Mouse (Mus musculus) lung, postnatal 0 days (tissue): ENCODE data around the gene Ccdc183. TPM values are rescaled to one million over a fixed set of nuclear protein-coding genes. Genes with fewer than 3 reads are reported as not detected.
A peak's percentile ranks its signal among the peaks of the same experiment; 100 is the strongest.

Experiments used
- ATAC-seq: fragments of 200-750 bp; cut with Nextera tagmentation; 2 replicates; pipeline ENCODE4 v1.8.0; 2017; ENCODE audit warnings: moderate library complexity
- DNase-seq: peaks from one replicate; pipeline ENCODE4 v3.0.0-alpha.2; 2016; ENCODE audit warnings: low spot score
- H3K27ac ChIP-seq: fragments of 300-500 bp; sonication (generic); 2 replicates; pipeline ENCODE4 v1.5.1; 2014; ENCODE audit warnings: antibody characterized with exemption, mild to moderate bottlenecking, low read length, mixed read lengths
- H3K27me3 ChIP-seq: fragments of 300-500 bp; sonication (generic); replicated peaks from 2 replicates; pipeline ENCODE4 v1.6.1; 2014; ENCODE audit warnings: low read length, mixed read lengths; ENCODE audit not compliant: insufficient read depth
- H3K36me3 ChIP-seq: fragments of 300-500 bp; sonication (generic); 2 replicates; pipeline ENCODE4 v1.6.1; 2014; ENCODE audit warnings: low read length, mixed read lengths; ENCODE audit not compliant: insufficient read depth
- H3K4me1 ChIP-seq: fragments of 300-500 bp; sonication (generic); 2 replicates; pipeline ENCODE4 v1.6.1; 2014; ENCODE audit warnings: antibody characterized with exemption, low read depth, low read length, mixed read lengths; ENCODE audit not compliant: insufficient read depth
- H3K4me2 ChIP-seq: fragments of 300-500 bp; sonication (generic); replicated peaks from 2 replicates; pipeline ENCODE4 v1.6.1; 2014; ENCODE audit warnings: low read depth, mild to moderate bottlenecking, low read length, moderate library complexity, mixed read lengths
- H3K4me3 ChIP-seq: fragments of 300-500 bp; sonication (generic); 2 replicates; pipeline ENCODE4 v1.5.1; 2014; ENCODE audit warnings: low read depth, low read length
- H3K9ac ChIP-seq: fragments of 300-500 bp; sonication (generic); replicated peaks from 2 replicates; pipeline ENCODE4 v1.6.1; 2014; ENCODE audit warnings: low read depth, mild to moderate bottlenecking
- H3K9me3 ChIP-seq: fragments of 300-500 bp; sonication (generic); 2 replicates; pipeline ENCODE4 v1.6.1; 2016; ENCODE audit warnings: low read length, mixed read lengths
- CTCF ChIP-seq: IDR thresholded peaks from 2 replicates; pipeline ENCODE4 v1.5.1; 2016; ENCODE audit warnings: antibody characterized with exemption, mild to moderate bottlenecking
- EP300 ChIP-seq: IDR thresholded peaks from 2 replicates; pipeline ENCODE4 v1.6.1; 2016; ENCODE audit warnings: antibody characterized with exemption, mild to moderate bottlenecking, control low read depth
- WGBS: fragments of 180-500 bp; shearing (Covaris S2); extraction: QIAGEN DNeasy Blood & Tissue Kit; methylation state at CpG from one replicate; pipeline ENCODE4 v1.1.7; 2014; 5-methylcytosine and 5-hydroxymethylcytosine counted together
- polyA plus RNA-seq: library from polyadenylated mRNA; unstranded; fragments of >200 nt; fragmentation: Nextera tagmentation; extraction: Ambion mirVana; gene quantifications from 2 replicates; pipeline ENCODE4 v1.2.1, GENCODE M21; 2015

Gene Ccdc183
- polyA plus RNA-seq, 1 experiment from 2014 or later, result 0.38 TPM

DNA sequence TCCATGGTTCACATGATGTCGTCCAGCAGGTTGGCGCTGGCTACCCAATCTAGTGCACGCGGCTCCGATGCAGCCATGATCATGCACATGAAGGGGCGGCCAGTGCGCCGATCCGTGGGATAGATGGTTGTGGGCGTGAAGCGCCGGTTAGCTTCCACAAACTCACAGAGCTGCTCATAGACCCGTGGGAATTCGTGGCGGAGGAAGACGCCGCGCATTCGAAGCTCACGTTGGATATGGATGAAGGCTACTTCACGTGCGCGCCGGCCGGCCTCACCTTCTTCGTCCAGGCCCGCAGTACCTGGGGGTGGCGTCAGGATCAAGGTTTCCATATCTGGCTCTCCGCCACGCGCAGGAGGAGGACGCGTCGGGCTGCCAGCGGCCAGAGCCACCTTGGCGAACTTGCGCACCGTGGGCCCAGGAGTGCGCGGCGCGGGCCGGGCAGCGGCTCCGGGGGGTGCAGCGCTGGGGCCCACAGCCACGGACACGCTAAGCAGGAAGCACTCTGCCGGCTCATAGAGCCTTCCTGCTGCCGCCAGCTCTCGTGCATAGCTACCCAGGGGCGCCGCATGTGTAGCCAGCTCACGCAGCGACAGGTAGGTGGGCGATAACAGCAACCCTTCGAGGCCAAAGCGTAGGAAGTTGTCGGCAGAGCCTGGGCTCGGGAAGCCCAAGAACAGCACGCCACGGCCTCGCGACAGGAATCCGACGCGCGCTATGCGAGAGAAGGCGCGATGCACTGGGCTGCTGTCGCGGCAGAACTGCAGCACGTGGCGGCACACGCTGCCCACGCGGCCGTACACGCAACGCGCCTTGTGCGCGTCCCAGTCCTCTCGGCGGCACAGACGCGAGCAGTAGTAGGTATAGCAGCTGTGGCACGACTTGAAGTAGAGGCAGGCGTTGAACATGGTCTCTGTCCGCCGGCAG lies 40.2 kb downstream of the Ccdc183 start:
- DNase-seq, result no peak
- peaks cover 53% of the 10 kb centered on the region for H3K27me3 ChIP-seq
- H3K9ac ChIP-seq, result no peak overlapping the region
- 14% methylated on average over 92 of the region's 92 CpGs for WGBS
- no peaks in the 10 kb centered on the region for H3K36me3 ChIP-seq
- TF ChIP-seq EP300, result no peak
- TF ChIP-seq CTCF, result no peak
- no peak for ATAC-seq
- peak overlapping the region; percentile 34 for H3K4me2 ChIP-seq
- no peaks in the 10 kb centered on the region for H3K9me3 ChIP-seq
- H3K4me3 ChIP-seq, result peak overlapping the region; percentile 10; the same call in 1 of the 2 replicates
- H3K4me1 ChIP-seq, result peaks cover 28% of the 10 kb centered on the region
- H3K27ac ChIP-seq, result no peak overlapping the region

DNA sequence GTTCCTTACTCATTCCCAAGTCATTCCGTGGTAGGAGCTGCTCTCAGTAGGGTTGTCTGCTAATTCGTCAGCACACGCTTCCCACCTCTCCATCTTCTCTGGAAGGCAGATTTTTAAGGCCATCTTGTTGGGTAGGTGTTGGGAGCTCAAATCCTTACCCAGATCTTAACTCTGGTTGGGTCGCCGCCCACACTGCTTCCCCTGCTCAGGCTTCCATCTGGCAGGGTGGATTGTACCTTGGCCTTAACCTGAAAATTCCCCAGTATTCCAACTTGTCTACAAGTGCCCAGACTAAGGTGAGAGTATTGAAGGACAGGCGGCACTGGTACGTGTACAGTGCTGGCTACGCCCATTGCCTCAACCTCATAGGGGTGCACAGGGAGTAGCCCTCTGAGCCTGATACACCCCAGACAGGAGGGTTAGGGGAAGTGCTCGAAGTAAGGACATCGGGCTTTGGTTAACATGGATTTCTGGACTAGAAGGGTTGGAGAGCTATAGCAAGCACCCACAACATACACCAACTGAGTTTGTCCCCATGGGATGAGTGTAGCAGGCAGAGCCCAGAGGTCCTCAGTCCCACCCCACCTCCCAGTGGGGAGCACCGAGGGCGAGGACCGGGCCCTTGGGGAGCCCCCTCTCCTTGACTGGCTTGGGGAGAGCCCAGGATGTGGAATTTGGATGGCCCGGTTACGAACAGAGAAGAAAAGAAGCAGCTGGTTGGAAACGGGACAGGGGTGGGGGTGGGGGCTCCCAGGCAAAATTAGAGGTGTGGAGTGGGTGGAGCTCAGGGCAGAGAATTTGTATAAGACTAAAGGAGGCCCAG lies 41.2 kb downstream of the Ccdc183 start:
- ATAC-seq (no peak), DNase-seq (no peak)
- Histone ChIP-seq H3K4me2 (no peak overlapping the region), H3K27ac (no peak overlapping the region), H3K4me3 (no peak overlapping the region), H3K9me3 (no peaks in the 10 kb centered on the region), H3K27me3 (peaks cover 53% of the 10 kb centered on the region), H3K9ac (no peak overlapping the region), H3K4me1 (peaks cover 26% of the 10 kb centered on the region), H3K36me3 (no peaks in the 10 kb centered on the region)
- WGBS, result 72% methylated on average over 16 of the region's 16 CpGs
- TF ChIP-seq EP300 (no peak), CTCF (no peak)

DNA sequence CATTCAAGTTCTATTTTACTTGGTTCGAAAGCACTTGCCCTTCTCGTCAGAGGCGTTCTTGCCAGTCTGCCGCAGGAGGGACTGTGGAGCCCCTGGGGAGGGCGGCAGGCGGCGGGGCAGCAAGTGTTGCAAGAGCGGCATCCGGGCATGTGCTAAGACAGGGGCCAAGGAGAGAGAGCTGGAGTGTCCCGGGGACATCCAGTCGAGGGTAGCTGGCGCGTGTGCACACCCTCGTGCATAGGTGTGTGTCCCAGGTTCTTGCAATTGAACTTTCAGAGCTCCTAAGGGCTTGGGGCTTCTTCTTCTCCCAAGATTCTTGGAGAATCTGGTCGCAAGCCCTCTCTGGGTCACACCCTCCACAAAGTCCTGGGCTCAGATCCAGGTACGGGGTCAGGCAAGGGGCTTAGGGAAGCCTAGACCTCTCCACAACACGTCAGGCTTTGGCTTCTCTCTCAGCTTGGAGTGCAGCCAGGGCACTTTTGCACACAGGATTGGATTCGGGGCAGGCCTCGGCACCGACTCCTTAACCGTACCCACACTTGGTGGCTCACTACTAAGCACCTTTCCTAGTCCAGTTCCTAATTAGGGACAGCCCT lies 41.9 kb downstream of the Ccdc183 start:
- Histone ChIP-seq H3K9ac (peak overlapping the region; percentile 23; the same call in 1 of the 2 replicates), H3K27me3 (peaks cover 46% of the 10 kb centered on the region), H3K4me1 (peaks cover 23% of the 10 kb centered on the region), H3K36me3 (no peaks in the 10 kb centered on the region), H3K4me2 (peak overlapping the region; percentile 81), H3K27ac (peak overlapping the region; percentile 87; the same call in 1 of the 2 replicates), H3K4me3 (peak overlapping the region; percentile 46), H3K9me3 (no peaks in the 10 kb centered on the region)
- DNase-seq (peak; percentile 72), ATAC-seq (peak; percentile 27)
- no peak for TF ChIP-seq CTCF
- TF ChIP-seq EP300, result no peak
- 7% methylated on average over 21 of the region's 21 CpGs for WGBS

DNA sequence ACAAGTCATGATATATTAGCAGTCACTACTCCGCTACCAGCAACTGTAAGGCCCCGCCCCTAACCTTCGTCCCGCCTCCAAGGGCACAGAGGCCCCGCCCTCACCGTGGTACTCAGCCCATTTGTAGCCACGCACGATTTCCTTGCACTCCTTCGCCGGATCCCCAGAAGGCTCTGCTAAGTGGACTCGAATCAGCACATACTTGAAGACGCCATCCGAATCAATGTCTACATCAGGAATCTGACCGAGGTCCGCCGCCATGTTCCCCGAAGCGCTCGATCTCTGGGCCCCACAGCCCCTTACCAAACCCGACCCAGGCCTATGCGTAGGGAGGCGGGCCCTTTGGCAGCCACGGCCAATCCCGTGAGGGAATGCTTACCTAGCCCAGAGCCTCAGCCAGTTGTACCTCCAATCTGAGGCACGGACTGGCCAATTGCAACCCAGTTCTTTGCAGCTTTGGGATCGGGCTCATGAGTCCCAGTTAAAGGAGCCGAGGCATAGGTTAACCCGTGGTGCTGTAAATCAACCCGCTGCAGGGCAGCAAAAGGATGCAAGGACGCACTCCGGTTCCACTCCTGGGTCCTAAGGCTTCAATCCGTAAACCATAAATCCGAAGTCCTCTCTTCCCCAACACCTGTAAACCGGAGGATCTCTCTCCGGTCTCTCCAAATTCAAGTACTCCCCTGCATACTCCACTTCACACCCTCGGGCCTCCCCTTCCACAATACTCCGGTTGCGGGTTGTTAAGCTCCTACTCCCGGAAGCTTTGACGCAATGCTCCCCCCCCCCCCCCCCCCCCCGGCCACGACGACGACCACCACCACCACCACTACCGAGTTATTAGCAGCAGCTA lies 42.7 kb downstream of the Ccdc183 start, which contains the start of the genes Mamdc4 and Phpt1:
Gene Mamdc4, minus strand, starts transcription at position 267 of the 853 bp plus-strand sequence.
Gene Phpt1, minus strand, starts transcription at position 646 of the 853 bp plus-strand sequence.
- H3K36me3 ChIP-seq, result no peaks in the 10 kb centered on the region
- H3K9me3 ChIP-seq, result no peaks in the 10 kb centered on the region
- peaks cover 39% of the 10 kb centered on the region for H3K27me3 ChIP-seq
- H3K27ac ChIP-seq, result peak within 1 kb of the TSS; percentile 87
- WGBS, result 1% methylated on average over 41 of the region's 45 CpGs
- H3K9ac ChIP-seq, result peak within 1 kb of the TSS; percentile 46
- peak within 1 kb of the TSS; percentile 81 for H3K4me2 ChIP-seq
- peak within 1 kb of the TSS; percentile 46 for H3K4me3 ChIP-seq
- DNase-seq (peak; percentile 99), ATAC-seq (peak; percentile 98)
- H3K4me1 ChIP-seq, result peaks cover 23% of the 10 kb centered on the region
- no peak for TF ChIP-seq CTCF
- TF ChIP-seq EP300, result no peak

GRCm38 (mm10) chr2:25574136-25574535 lies 43.3 kb downstream of the Ccdc183 start:
- H3K4me3 ChIP-seq, result peak overlapping the region; percentile 46
- peaks cover 32% of the 10 kb centered on the region for H3K27me3 ChIP-seq
- H3K4me2 ChIP-seq, result peak overlapping the region; percentile 81
- TF ChIP-seq CTCF (no peak), EP300 (no peak)
- WGBS, result 17% methylated on average over 11 of the region's 11 CpGs
- ATAC-seq (no peak), DNase-seq (no peak)
- H3K9me3 ChIP-seq, result no peaks in the 10 kb centered on the region
- H3K4me1 ChIP-seq, result peaks cover 17% of the 10 kb centered on the region
- peak overlapping the region; percentile 87; the same call in 1 of the 2 replicates for H3K27ac ChIP-seq
- H3K36me3 ChIP-seq, result no peaks in the 10 kb centered on the region
- peak overlapping the region; percentile 46 for H3K9ac ChIP-seq
